Mouse (Mus musculus): ENCODE measurements around the gene Pdlim5.
"Not testable (repeated sequence)": the region's sequence is repeated elsewhere in the genome, so short reads cannot be mapped to it uniquely, and the experiment has no call there.

Gene Pdlim5

DNA sequence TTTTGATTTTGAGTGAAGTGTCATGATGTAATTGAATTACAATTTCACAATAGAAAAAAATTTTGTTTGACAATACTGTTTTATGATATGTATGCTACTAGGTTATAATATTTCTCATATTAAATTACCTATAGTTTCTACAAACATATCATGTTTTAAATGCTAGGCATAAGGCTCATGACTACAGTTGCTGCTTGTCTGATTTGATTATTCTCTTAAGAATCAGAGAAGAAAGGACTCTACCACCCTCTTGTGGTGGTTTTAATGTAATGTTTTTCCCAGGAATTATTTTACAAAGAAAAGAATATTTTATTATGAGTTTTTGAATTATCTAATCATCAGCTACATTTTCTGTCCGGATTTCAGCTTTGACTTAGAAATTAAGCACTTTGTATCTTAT, 120.5 kb downstream of the Pdlim5 start:
- DNase-seq (ENCODE audit: low spot score): no peak

DNA sequence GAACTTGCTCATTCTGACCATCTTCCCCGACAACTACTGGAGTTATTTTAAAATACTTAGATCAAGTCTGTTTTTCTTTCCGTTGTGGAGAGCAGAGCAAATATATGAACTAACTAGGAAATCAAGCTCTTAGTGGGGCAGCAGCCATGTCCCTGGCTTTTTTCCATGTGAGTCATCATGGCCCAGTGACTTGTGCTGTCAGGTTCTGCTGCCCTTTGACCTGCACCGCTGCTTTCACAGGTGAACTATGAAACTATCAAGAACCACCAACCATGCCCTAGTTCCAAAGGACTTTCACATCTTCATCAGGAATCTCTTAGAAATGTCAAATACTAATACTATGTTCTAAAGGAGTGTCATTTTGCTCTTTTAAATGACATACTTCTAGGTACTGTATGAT, 121.0 kb downstream of the Pdlim5 start:
- no peak for DNase-seq (ENCODE audit: low spot score)

DNA sequence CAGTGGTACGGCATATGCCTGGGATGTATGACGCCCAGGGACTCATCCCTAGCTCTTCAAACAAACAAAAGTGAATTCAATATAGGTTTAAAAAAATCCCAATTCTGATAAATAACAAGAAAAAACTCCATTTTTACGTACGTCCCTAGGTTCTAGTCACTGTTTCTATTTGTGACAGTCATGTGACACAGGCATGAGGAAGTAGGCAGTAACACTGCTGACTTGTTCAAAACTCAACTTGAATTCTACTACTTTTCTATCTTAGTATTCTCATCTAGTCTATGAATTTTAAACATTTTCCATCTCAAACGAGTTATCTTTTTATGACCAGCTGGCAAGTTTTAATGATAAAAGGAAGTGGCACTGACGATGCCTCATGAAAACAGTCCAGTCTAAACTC, 122.2 kb downstream of the Pdlim5 start:
- DNase-seq (ENCODE audit: low spot score): no peak

DNA sequence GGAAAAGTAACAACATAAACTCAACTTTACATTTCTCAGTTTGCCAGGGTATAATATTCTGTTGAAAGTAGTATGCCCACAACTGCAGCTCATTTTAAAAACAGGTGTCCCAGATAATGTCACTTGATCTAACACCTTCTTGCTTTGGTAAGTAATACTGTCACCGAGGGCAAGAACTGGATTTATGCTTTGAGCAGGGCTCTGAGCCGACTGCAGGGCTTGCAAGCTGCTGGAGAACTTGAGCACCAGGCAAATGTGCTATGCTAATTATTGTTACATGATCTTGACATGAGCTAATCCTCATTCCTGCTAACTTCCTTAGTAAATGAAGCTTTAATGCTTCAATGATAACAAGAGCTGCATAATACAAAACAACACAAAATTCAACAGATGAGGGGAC, 139.1 kb downstream of the Pdlim5 start:
- DNase-seq (ENCODE audit: low spot score): no peak

DNA sequence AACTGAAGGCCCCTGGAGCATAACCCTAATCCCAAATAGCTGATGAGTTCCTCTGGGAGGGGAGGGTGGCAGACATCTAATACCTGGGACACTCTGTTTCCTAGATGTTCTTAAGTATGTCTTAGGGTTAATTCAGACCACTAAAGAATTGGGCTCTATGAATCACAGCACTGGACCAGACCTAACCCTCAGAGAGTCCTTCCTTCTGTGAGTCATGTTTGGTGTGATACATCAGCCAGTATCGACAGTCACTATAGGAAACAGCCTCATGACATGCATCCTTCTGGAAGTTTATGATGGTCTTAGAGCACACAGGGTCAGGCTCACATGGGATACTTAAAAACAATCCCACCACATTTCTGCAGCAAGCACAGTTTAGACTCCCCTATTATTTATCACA, 143.4 kb downstream of the Pdlim5 start:
- no peak for DNase-seq (ENCODE audit: low spot score)

DNA sequence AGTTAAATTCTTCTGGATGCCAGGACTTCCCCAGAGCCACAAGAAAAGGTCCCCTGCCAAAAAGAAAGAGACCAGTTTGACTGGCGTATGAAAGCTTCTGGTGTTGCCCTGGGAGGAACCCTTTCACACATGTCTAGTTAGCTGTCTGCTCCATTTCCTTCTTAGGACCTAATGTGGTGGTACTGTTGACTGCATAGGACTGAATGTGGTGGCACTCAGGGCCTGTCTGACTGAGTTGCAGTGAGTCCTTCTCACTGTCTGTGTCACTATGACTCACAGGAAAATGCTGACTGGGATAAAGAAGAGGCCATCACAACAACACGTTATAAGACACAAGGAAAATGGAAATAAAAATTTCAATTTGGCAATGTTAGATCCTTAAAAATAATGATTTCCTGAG, 146.0 kb downstream of the Pdlim5 start:
- DNase-seq (ENCODE audit: low spot score): no peak

DNA sequence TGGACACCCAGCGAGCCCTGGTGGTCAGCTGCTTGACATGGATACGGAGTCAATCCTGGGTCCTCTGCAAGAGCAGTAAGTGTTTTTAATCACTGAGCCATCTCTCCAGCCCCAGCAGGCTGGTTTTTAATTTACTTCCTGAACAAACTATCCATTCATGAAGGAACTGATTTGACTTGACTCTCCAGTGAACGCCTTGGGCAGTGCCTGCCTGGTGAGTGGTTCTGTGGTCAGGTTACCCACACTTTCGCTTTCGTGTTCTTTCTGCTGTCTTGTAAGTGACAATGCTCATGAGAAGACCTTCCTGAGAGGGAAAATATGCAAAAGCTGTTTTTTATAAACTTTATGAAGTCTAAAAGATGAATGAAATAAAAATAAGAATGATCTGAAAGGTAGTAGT, 152.2 kb downstream of the Pdlim5 start:
- no peak for DNase-seq (ENCODE audit: low spot score)

DNA sequence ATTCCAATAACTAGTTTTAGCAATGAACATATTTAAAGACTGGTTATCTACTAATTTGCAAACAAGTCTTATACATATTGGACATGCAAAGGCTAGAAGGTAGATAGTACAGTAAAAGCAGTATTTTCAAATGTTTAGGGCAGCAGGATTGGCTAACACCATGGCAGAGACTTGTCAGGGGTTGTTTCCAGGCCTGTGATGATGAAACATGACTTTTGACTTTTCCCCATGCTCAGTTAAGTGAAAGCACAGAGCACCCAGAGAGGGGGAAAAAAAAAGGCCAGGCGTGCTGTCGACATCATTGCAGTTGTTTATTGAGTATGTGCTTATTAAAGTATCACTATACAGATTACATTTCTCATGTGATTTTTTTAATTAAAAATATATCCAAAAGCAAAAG, 156.2 kb downstream of the Pdlim5 start:
- DNase-seq (ENCODE audit: low spot score): no peak

DNA sequence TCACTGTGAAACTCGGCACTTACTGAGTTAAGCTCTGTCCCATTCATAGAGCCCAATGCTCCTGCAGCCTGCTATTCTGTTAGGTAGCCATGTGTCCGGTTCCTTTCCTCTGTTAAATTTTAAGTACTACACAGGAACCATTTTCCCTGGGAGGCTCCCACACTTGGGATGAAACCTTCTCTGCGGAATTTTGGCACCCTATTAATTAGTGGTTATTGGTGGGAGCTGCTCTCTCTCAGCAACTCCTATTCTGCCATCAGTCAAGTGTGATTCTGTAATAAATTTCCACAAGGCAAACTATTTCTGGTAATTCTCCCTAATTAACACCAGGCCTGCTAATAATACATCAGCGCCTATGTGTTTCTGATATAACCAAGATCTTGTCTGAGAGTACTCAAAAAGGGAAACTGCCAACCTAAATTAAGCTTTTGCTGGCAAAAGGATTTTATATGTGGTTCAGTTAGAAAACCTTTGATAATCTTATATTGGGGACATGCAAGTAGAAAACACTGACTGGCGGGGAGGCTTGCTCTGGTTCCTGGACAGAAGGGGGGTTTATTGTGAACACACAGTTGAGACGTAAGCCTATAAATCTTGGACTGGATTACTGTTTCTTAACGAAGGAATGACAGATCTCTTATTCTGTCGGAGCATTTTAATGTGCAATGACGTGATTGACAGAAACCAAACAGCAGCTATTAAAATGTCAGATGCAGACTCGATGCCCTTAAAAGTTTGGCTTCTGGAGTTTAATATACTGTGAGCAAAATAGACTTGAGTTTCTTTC, 157.0 kb downstream of the Pdlim5 start:
- no peak for DNase-seq (ENCODE audit: low spot score)

DNA sequence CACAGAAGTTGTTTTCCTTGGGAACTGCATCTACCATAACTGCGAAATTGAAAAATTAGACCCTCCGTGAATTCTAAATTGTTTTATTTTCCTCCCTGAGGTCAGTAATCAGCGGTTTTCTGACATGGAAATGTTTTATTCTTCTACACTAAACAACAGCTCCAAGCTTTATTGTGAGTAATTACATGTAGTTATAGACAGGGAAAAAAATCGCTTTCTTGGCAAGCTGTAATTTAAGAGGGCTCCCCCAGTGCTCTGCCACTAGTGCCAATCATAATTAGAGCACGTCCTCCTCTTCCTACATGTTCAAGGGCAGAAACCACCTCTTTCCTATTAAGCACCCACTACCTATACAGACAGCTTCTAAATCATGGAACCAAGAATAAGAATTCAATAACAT, 157.9 kb downstream of the Pdlim5 start:
- no peak for DNase-seq (ENCODE audit: low spot score)

DNA sequence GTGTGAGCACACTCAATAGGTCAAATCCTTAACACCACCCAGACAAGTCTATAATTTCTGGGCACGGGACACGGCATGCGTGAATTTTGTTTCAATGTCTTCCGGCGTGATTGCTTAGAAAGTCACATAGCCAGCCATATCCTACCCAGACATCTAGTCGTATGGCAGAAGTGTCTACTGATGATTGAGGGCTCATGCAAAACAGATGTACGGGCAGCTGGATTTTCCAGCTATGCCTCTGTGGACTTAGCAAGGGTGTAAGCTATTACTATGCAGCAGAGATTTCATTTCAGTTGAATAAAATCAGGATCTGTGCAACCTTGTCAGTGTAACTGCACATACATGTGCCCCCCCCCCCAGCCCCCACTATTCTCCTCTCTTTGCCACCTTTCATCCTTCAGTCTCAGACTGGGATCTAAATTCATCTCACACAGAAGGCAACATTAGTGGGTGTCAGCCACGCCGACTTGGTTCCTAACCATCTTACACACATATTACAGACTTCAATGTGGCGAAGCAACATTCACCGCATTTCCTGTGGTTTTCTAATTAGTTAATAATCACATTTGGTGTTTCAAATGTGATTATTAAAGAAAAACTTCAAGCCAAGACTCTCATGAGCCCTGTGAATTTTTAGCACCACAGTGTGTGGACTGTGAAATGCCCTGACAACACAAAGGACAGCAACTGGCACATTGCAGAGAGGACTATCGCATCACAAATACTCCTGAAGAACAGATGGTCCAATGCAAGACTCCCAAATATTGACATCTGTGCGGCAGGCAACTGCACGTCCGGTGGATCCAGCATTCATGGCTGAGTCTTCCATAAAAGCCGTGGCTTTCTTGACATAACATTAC, 161.7 kb downstream of the Pdlim5 start:
- no peak for DNase-seq (ENCODE audit: low spot score)

DNA sequence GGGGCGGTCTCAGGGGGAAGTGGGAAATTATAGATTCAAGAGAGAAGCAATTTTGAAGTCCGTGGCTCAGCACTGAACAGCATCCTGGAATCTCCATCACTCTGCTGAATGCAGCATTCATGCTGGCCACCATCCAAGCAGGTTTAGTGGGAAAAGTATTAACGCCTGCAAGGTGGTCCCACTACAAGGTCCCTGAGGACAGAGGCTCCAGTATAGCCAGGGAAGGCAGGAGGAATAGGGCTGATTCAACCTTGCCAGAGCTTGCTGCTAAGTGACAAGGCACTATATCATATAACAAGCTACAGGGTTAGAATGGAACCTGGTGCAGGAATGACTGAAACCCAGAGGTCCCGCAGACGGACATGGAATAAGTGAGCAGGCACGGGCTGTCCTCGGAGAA, 166.8 kb downstream of the Pdlim5 start:
- no peak for DNase-seq (ENCODE audit: low spot score)

DNA sequence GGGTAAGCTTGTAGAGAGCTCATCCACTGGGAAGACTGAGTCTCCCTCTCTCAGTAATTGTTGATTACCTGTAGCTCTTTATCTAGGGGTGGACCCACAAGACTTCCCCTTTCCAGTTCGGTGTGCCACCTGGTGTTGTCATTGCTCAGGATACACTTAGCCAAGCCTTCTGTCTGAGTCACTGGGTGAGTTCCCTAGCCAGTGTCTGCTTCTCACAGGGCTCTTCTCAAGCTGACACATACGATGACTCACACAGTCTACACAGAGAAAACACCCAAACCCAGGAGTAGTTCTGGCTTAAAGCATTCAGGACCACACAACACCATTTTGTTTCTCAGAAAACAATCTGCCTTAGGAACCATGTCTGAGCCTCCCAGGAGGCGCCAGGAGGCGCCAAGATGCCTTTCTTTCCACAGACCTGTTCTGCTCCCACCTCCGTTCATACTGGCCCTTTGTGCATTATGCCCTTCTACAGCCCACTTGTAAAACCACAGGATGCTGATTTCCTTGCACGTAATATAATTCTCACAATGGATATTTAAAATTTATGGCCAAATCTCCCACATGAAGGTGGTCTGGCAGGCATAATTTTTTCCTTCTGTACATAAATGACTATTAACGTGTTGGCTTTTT, 172.9 kb downstream of the Pdlim5 start:
- no peak for DNase-seq (ENCODE audit: low spot score)

DNA sequence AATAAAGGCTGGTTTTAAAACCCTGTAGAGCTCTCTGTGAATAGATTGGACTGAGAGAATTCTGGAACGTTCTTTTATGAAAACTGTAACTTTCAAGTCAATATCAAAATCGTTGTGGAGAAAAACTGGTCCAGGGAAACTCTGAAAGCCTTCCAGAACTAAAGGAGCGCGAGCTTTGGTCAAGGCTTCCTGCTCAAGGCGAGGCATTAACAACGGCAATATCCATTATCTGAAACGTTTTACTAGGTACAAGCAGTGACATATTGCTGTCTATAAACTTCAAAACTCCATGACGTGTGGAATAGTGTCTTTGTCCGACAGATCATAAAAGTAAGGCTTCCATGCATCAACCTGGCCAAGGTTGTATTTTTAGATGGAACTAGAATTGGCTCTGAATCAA, 175.6 kb downstream of the Pdlim5 start:
- DNase-seq (ENCODE audit: low spot score): no peak

DNA sequence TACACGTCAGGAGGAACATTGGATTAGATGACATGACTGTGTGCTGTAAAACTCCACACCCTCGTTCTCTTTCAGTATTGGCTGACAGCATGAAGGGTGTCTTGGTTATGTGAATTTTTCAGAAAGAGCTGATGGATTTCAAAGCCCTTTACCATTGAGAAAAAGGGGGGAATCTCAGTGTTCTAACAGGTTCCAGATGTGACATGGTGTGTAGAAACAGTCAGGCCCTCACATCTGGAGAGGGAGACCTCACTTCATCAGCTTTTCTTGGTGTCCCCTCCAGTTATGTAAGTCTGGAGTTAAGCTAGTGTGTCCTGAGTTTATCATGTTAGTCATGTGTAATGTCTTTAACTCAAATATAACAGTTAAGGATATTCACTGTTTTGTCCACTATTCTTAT, 182.7 kb downstream of the Pdlim5 start:
- DNase-seq (ENCODE audit: low spot score): no peak

DNA sequence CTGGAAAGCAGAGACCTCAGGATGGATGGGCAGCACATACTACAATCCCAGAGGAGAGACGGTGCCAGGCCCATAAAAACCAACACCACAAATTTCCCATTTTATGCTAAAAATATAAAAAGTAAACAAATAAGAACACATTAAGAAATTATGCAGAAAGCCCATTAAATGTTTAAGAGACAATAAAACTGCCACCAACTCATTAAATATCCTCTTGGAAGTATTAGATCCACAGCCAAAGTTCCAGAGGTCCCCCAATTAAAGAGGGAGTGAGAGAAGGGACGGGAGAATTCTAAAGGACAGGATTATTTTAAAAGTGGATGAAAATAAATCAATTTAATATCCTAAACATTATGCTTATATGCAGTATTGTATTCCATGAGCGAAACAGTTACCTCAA, 183.3 kb downstream of the Pdlim5 start:
- DNase-seq (ENCODE audit: low spot score): no peak

DNA sequence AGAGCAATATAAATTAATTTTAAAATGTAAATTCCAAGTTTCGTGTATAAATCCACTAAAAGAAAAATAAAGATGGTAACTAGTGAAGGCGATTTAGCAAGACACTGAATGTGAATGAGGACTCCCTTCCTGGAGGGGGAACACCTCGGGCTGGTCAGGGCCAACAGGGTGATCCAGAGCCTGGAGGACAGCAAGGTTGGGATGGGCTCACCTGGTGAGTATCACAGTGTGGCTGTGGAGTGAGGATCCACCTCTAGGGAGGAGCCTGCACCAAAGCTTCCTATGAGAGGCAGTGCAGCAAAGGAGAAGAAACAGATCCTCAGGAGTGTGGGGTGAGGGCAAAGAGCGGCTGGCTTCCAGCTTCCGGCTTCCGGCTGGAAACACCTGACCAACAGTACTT, 185.5 kb downstream of the Pdlim5 start:
- DNase-seq (ENCODE audit: low spot score): no peak

DNA sequence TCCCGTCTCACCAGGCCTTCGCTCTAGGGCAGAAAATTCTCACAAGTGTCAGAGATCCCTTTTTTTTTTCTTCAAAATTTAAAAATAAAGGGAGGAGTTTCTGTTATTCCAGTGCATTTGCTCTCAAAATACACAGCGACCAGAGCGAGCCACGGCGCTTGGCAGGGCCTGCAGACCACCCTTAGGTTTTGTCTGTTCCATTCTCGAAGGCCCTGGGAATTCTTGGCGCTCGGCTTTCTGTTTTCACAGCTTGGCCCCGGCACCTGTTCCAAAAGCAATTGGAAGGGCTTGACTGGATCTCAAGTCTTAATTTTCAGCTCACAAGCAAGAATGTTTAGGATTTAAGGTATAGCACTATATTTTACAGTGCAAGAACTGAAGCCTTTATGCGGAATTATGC, 186.4 kb downstream of the Pdlim5 start:
- no peak for DNase-seq (ENCODE audit: low spot score)

DNA sequence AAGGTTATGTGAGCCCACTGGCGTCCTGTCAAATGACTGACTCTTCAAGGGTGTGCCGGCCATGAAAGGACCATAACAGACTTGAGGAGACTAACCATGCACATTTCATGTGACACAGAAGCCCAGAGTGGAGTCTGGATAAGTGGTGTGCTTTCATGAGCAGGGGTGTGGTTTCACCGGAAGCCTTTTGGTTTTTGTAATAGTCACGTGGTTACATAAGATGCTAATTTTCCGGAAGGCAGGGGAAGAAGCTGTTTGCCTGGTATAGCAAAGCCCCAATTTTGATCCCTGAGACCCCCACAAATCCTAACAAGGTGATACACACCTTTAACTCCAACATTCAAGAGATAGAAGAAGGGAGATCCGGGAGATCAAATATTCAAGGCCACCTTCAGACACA, 188.0 kb downstream of the Pdlim5 start:
- DNase-seq (ENCODE audit: low spot score): no peak

DNA sequence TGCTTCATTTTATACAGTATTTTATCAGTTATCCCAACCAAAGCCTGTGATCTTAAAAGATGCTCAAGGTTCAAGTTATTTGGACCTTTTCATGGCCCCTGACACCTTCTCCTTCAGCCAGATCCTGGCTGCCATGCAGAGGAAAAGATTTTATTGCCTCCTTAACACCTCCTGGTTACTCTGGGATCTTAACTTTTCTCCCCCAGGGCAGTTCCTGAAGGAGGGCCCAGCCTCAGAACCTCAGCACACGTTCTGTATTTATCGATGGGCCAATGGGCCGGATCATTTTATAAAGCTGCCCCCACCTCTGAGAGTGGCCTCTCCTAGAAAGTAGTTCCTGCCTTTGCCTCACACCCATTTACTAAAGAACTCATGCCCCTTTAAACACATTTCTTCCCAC, 189.2 kb downstream of the Pdlim5 start:
- no peak for DNase-seq (ENCODE audit: low spot score)

DNA sequence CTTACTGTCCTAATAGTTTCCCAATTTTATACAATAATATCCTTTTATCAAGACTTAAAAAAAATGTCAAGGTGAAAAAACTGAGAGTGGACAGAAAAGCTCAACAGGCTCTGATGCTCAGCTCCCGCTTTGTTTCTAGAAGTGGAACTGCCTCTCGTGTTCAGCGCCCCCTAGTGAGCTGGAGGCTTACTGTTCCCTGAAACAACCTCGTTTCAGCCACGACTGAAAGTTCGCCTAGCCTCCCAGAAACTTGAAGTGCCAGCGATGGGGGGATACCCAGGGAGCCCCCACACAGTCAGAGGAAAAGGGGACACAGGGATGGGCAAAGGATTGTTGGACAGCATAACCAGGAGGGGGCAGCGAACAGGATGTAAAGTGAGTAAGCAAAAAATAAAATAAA, 199.4 kb downstream of the Pdlim5 start:
- DNase-seq (ENCODE audit: low spot score): no peak

DNA sequence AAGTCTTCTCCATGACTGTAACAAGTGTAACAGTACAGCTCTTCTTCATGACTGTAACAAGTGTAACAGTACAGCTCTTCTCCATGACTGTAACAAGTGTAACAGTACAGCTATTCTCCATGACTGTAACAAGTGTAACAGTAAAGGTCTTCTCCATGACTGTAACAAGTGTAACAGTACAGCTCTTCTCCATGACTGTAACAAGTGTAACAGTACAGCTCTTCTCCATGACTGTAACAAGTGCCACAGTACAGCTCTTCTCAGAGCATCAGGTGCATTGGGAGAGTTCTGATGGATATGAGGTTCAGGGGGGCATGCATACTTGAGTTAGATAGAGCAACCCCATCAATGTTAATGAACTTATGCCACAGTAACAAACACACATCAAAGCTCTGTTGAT, 203.9 kb downstream of the Pdlim5 start:
- DNase-seq (ENCODE audit: low spot score): not testable (repeated sequence)
